In the genomic region with DNA sequence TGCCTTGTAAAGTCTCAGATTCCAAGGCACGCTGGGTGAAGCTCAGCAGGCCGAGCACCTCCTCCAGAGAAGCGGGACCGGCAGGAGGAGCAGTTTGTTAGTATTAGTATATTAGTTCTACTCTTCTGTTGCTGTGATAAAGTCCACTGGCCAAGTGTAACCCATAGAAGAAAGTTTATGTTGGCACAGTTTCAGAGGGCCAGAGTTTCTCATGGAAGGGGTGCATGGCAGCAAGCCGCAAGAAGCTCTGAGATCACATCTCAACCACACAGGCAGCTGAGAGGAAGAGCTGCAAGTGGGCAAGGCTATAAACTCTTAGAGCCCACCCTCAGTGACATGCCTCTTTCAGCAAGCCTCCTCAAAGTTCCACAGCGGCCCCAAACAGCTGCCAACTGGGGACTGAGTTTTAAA, we compare ENCODE assay signal across 13 mouse cellular contexts. TPM values are rescaled to one million over a fixed set of nuclear protein-coding genes. Genes with fewer than 3 reads are reported as not detected.
A peak's percentile ranks its signal among the peaks of the same experiment; 100 is the strongest.
DNase-seq lines count a peak whose midpoint lies in the region; ATAC-seq lines count a peak whose summit lies in the region.
"Had no signal": no experiment of that assay in that cellular context is flagged by ENCODE, and none has a peak within 500 bp of the region (broad histone marks: within the 10 kb centered on the region; RNA-seq: fewer than 3 reads in every experiment).

No protein-coding gene starts in this region.

- H3K9ac ChIP-seq in liver, embryonic 12.5 days = no peak overlapping the region
- no peak overlapping the region for H3K9ac ChIP-seq in liver, embryonic 11.5 days (ENCODE audit: low read depth, low read length)
- H3K9ac ChIP-seq: forebrain, embryonic 12.5 days; neural tube, embryonic 13.5 days had no signal

- no peak overlapping the region for H3K4me2 ChIP-seq in liver, embryonic 12.5 days
- no peak overlapping the region for H3K4me2 ChIP-seq in liver, embryonic 11.5 days
- H3K4me2 ChIP-seq: forebrain, embryonic 12.5 days; neural tube, embryonic 13.5 days had no signal

- no peaks in the 10 kb centered on the region for H3K27me3 ChIP-seq in liver, embryonic 12.5 days (replicated peaks)
- H3K27me3 ChIP-seq in liver, embryonic 11.5 days (replicated peaks; ENCODE audit: control insufficient read depth, insufficient read depth, low read length) = no peaks in the 10 kb centered on the region
- H3K27me3 ChIP-seq: forebrain, embryonic 12.5 days; neural tube, embryonic 13.5 days had no signal

- peak; percentile 13 for ATAC-seq in liver, embryonic 12.5 days
- no peak for ATAC-seq in liver, embryonic 11.5 days (replicated peaks; ENCODE audit: low FRiP score)

- H3K9me3 ChIP-seq in liver, embryonic 12.5 days (replicated peaks) = no peaks in the 10 kb centered on the region
- H3K9me3 ChIP-seq in liver, embryonic 11.5 days (ENCODE audit: control insufficient read depth, low read length) = no peaks in the 10 kb centered on the region
- H3K9me3 ChIP-seq: forebrain, embryonic 12.5 days; megakaryocyte, embryonic 14.5 days; neural tube, embryonic 13.5 days had no signal

- H3K4me1 ChIP-seq in liver, embryonic 12.5 days = peaks cover 35% of the 10 kb centered on the region
- H3K4me1 ChIP-seq in liver, embryonic 11.5 days (replicated peaks; ENCODE audit: control insufficient read depth, insufficient read depth, low read length) = peaks cover 11% of the 10 kb centered on the region
- H3K4me1 ChIP-seq: forebrain, embryonic 12.5 days; neural tube, embryonic 13.5 days had no signal

- H3K4me3 ChIP-seq in liver, embryonic 12.5 days = no peak overlapping the region
- no peak overlapping the region for H3K4me3 ChIP-seq in liver, embryonic 11.5 days (ENCODE audit: low read depth, low read length)
- H3K4me3 ChIP-seq: forebrain, embryonic 12.5 days; megakaryocyte, embryonic 14.5 days; neural tube, embryonic 13.5 days had no signal

- DNase-seq in liver, embryonic 11.5 days (ENCODE audit: low spot score) = no peak
- peak; percentile 48 to 58 for DNase-seq in kidney, postnatal 25 days
- DNase-seq in lung, postnatal 25 days (ENCODE audit: low spot score) = peak; percentile 50
- DNase-seq in thymus, postnatal 36 days = peak; percentile 41 to 67
- no peak for DNase-seq in frontal cortex, postnatal 25 days (ENCODE audit: low spot score in 2 of 2)
- DNase-seq in Muller cell, postnatal 12 days (ENCODE audit: inconsistent ontology term) = no peak
- DNase-seq in spleen, adult 12 weeks (ENCODE audit: low spot score) = no peak
- DNase-seq: adrenal gland, adult 8-10 months; cerebellum, adult 11-12 months had no signal

- peaks cover 35% of the 10 kb centered on the region for H3K36me3 ChIP-seq in liver, embryonic 12.5 days
- H3K36me3 ChIP-seq in liver, embryonic 11.5 days (ENCODE audit: control insufficient read depth, insufficient read depth, low read length) = peaks cover 2% of the 10 kb centered on the region; the same call in 1 of the 2 replicates

- H3K27ac ChIP-seq in liver, embryonic 12.5 days = peak overlapping the region; percentile 46; the same call in 1 of the 2 replicates
- no peak overlapping the region for H3K27ac ChIP-seq in liver, embryonic 11.5 days (ENCODE audit: low read depth, low read length)
- H3K27ac ChIP-seq: forebrain, embryonic 12.5 days; neural tube, embryonic 13.5 days had no signal

- WGBS in liver, embryonic 12.5 days (ENCODE audit: insufficient replicate concordance) = 81% methylated on average over 6 of the region's 6 CpGs
- WGBS in liver, embryonic 11.5 days = 82% methylated on average over 6 of the region's 6 CpGs

RNA-seq across cellular contexts. Expression of gene Asxl1, which starts 11.8 kb away (rescaled TPM):
- 12.2 and 12.5 TPM in 2 replicates for polyA plus RNA-seq in liver, embryonic 12.5 days (2016; fragmentation: Nextera tagmentation; extraction: Ambion mirVana)
- 13.6 and 15.1 TPM in 2 replicates for polyA plus RNA-seq in liver, embryonic 11.5 days (2014; fragmentation: Nextera tagmentation; extraction: Ambion mirVana)

RNA-seq across cellular contexts. Expression of gene Kif3b, which starts 42.6 kb away (rescaled TPM):
- polyA plus RNA-seq in liver, embryonic 12.5 days (2016; fragmentation: Nextera tagmentation; extraction: Ambion mirVana) = 2.7 and 2.9 TPM in 2 replicates
- 3.2 and 3.5 TPM in 2 replicates for polyA plus RNA-seq in liver, embryonic 11.5 days (2014; fragmentation: Nextera tagmentation; extraction: Ambion mirVana)

Comparison
In these comparisons a context has a peak if more than half of its experiments do, and no peak if none do; other contexts are left out.
1. DNase-seq: peak in kidney, postnatal 25 days (2 of 2), lung, postnatal 25 days (single experiment) and thymus, postnatal 36 days (2 of 2); none in liver, embryonic 11.5 days (single experiment), frontal cortex, postnatal 25 days (0 of 2), Muller cell, postnatal 12 days (single experiment) and spleen, adult 12 weeks (single experiment).